Mouse (Mus musculus): ENCODE measurements at regions not wholly inside any gene's neighbourhood (a gene's known extent, or its start where the extent isn't known, plus 50 kb on each side); places are given as distances from the start of the nearest gene placed in this dataset.
A peak's percentile ranks its signal among the peaks of the same experiment; 100 is the strongest.
"Not testable (repeated sequence)": the region's sequence is repeated elsewhere in the genome, so short reads cannot be mapped to it uniquely, and the experiment has no call there.

GRCm38 (mm10) chr6:112564119-112564518 is 74.4 kb upstream of the Oxtr start:
- DNase-seq (ENCODE audit: low read depth), result not testable (repeated sequence)

GRCm38 (mm10) chr6:112563659-112564058 is 73.9 kb upstream of the Oxtr start:
- not testable (repeated sequence) for DNase-seq (ENCODE audit: low read depth)

- DNase-seq (ENCODE audit: low read depth), result no peak
Measured at GRCm38 (mm10) chr6:112562039-112562438, 72.3 kb upstream of the Oxtr start.

- DNase-seq (ENCODE audit: low read depth), result no peak
Measured at GRCm38 (mm10) chr6:112561568-112561967, 71.8 kb upstream of the Oxtr start.

GRCm38 (mm10) chr6:112559549-112559948 is 69.8 kb upstream of the Oxtr start:
- no peak for DNase-seq (ENCODE audit: low read depth)

GRCm38 (mm10) chr6:112557516-112557915 is 67.8 kb upstream of the Oxtr start:
- no peak for DNase-seq (ENCODE audit: low read depth)

GRCm38 (mm10) chr6:112556401-112557165 is 66.8 kb upstream of the Oxtr start:
- no peak for DNase-seq (ENCODE audit: low read depth)

GRCm38 (mm10) chr6:112554091-112554490 is 64.3 kb upstream of the Oxtr start:
- DNase-seq (ENCODE audit: low read depth), result no peak

- DNase-seq (ENCODE audit: low read depth), result no peak
Measured at GRCm38 (mm10) chr6:112553231-112553920, 63.6 kb upstream of the Oxtr start.

GRCm38 (mm10) chr6:112552560-112552959 is 62.8 kb upstream of the Oxtr start:
- no peak for DNase-seq (ENCODE audit: low read depth)

- DNase-seq (ENCODE audit: low read depth), result no peak
Measured at GRCm38 (mm10) chr6:112551298-112551697, 61.6 kb upstream of the Oxtr start.

- DNase-seq (ENCODE audit: low read depth), result peak; percentile 5
Measured at GRCm38 (mm10) chr6:112547251-112547650, 57.5 kb upstream of the Oxtr start.

- no peak for DNase-seq (ENCODE audit: low read depth)
Measured at GRCm38 (mm10) chr6:112546033-112546432, 56.3 kb upstream of the Oxtr start.

GRCm38 (mm10) chr6:112544315-112544714 is 54.6 kb upstream of the Oxtr start:
- no peak for DNase-seq (ENCODE audit: low read depth)

- DNase-seq (ENCODE audit: low read depth), result no peak
Measured at GRCm38 (mm10) chr6:112542692-112543091, 52.9 kb upstream of the Oxtr start.

Data from c-Kit-positive CD71-negative TER-119-negative erythroid progenitor cells, embryonic 14.5 days (primary cell).